In genomic region chr17:48650556-48650955, GRCm38 (mm10) we compare ENCODE assay signal across 8 mouse cellular contexts.
"Had no signal": no experiment of that assay in that cellular context is flagged by ENCODE, and none has a peak within 500 bp of the region (broad histone marks: within the 10 kb centered on the region; RNA-seq: fewer than 3 reads in every experiment).

No protein-coding gene starts in this region.

- DNase-seq: kidney, adult 18-20 months; kidney, postnatal 10 days; kidney, postnatal 4 days; liver; liver, embryonic 13.5 days; liver, postnatal 0 days; lung, postnatal 14 days; thymus, postnatal 4 days had no signal
